Mouse (Mus musculus): ENCODE data around the gene Gramd1b.

Gene Gramd1b

GRCm38 (mm10) chr9:40531027-40531621, at the start of gene Gramd1b:
Gramd1b (minus strand) TSS chr9:40531383.
- DNase-seq, result peak; percentile 3

GRCm38 (mm10) chr9:40578726-40579625, 47.8 kb upstream of the Gramd1b start:
- DNase-seq, result no peak

- no peak for DNase-seq
Observed at GRCm38 (mm10) chr9:40577132-40577531, 45.9 kb upstream of the Gramd1b start.

- DNase-seq, result no peak
Observed at GRCm38 (mm10) chr9:40575053-40575985, 44.1 kb upstream of the Gramd1b start.

GRCm38 (mm10) chr9:40571280-40571679, 40.1 kb upstream of the Gramd1b start:
- no peak for DNase-seq

GRCm38 (mm10) chr9:40568070-40568469, 36.9 kb upstream of the Gramd1b start:
- no peak for DNase-seq

- no peak for DNase-seq
Observed at GRCm38 (mm10) chr9:40563750-40564149, 32.6 kb upstream of the Gramd1b start.

GRCm38 (mm10) chr9:40559646-40560045, 28.5 kb upstream of the Gramd1b start:
- DNase-seq, result no peak

- DNase-seq, result no peak
Observed at GRCm38 (mm10) chr9:40557796-40558195, 26.6 kb upstream of the Gramd1b start.

GRCm38 (mm10) chr9:40556396-40556795, 25.2 kb upstream of the Gramd1b start:
- no peak for DNase-seq

GRCm38 (mm10) chr9:40555243-40555642, 24.1 kb upstream of the Gramd1b start:
- no peak for DNase-seq

- DNase-seq, result no peak
Observed at GRCm38 (mm10) chr9:40547876-40548275, 16.7 kb upstream of the Gramd1b start.

- DNase-seq, result no peak
Observed at GRCm38 (mm10) chr9:40545193-40545592, 14.0 kb upstream of the Gramd1b start.

- DNase-seq, result no peak
Observed at GRCm38 (mm10) chr9:40539588-40540140, 8.5 kb upstream of the Gramd1b start.

- DNase-seq, result no peak
Observed at GRCm38 (mm10) chr9:40537708-40538105, 6.5 kb upstream of the Gramd1b start.

- DNase-seq, result no peak
Observed at GRCm38 (mm10) chr9:40537044-40537707, 6.0 kb upstream of the Gramd1b start.

GRCm38 (mm10) chr9:40530536-40530935, 647 bp downstream of the Gramd1b start:
- no peak for DNase-seq

GRCm38 (mm10) chr9:40528733-40529132, 2.5 kb downstream of the Gramd1b start:
- peak; percentile 4 for DNase-seq

GRCm38 (mm10) chr9:40526928-40527327, 4.3 kb downstream of the Gramd1b start:
- no peak for DNase-seq

GRCm38 (mm10) chr9:40522156-40522555, 9.0 kb downstream of the Gramd1b start:
- DNase-seq, result no peak

GRCm38 (mm10) chr9:40521097-40521496, 10.1 kb downstream of the Gramd1b start:
- DNase-seq, result no peak

- no peak for DNase-seq
Observed at GRCm38 (mm10) chr9:40519294-40519693, 11.9 kb downstream of the Gramd1b start.

All from thymus, postnatal 14 days (tissue).